13 mouse cellular contexts compared by ENCODE assay signal in genomic region chr5:25005532-25006129, GRCm38 (mm10).
DNase-seq lines count a peak whose midpoint lies in the region; ATAC-seq and TF ChIP-seq lines count a peak whose summit lies in the region.
"Had no signal": no experiment of that assay in that cellular context is flagged by ENCODE, and none has a peak within 500 bp of the region (broad histone marks: within the 10 kb centered on the region; RNA-seq: fewer than 3 reads in every experiment).

No protein-coding gene starts in this region.

- no peaks in the 10 kb centered on the region for H3K36me3 ChIP-seq in lung, embryonic 14.5 days (ENCODE audit: insufficient read depth)
- H3K36me3 ChIP-seq in embryonic facial prominence, embryonic 10.5 days (replicated peaks), result no peaks in the 10 kb centered on the region
- H3K36me3 ChIP-seq in small intestine, adult 2 months (ENCODE audit: control insufficient read depth, insufficient read depth, low read length), result no peaks in the 10 kb centered on the region
- H3K36me3 ChIP-seq: G1E; midbrain, embryonic 12.5 days; neural tube, embryonic 15.5 days had no signal

- peak; percentile 14; the same call in 1 of the 2 replicates for ATAC-seq in lung, embryonic 14.5 days (ENCODE audit: insufficient read depth)
- peak; percentile 49 to 60 for ATAC-seq in hematopoietic stem cell, adult 5-6 weeks (replicated peaks in 1 of 2; ENCODE audit: insufficient read depth in 1 of 2, low FRiP score in 2 of 2, low TSS enrichment in 1 of 2, low read depth in 1 of 2, poor library complexity in 2 of 2, severe bottlenecking in 2 of 2)
- ATAC-seq: forebrain, embryonic 13.5 days; inflammation-experienced regulatory T-cells, adult 6 months had no signal

- H3K4me2 ChIP-seq in lung, embryonic 14.5 days, result no peak overlapping the region
- H3K4me2 ChIP-seq: forebrain, embryonic 13.5 days; midbrain, embryonic 12.5 days; neural tube, embryonic 15.5 days had no signal

- no peak for TF ChIP-seq CTCF in lung, embryonic 14.5 days (IDR thresholded peaks at IDR 0.05; ENCODE audit: low read depth)
- TF ChIP-seq CTCF in small intestine, adult 2 months (IDR thresholded peaks at IDR 0.05; ENCODE audit: extremely low read depth, insufficient read length, insufficient replicate concordance, low read depth, low read length), result no peak

- peaks cover 10% of the 10 kb centered on the region; the same call in 1 of the 2 replicates for H3K4me1 ChIP-seq in lung, embryonic 14.5 days (ENCODE audit: insufficient read depth)
- peaks cover 39% of the 10 kb centered on the region for H3K4me1 ChIP-seq in embryonic facial prominence, embryonic 10.5 days
- H3K4me1 ChIP-seq in small intestine, adult 2 months (ENCODE audit: control insufficient read depth, insufficient read depth, insufficient read length, low read length), result peaks cover 19% of the 10 kb centered on the region

- no peaks in the 10 kb centered on the region for H3K27me3 ChIP-seq in lung, embryonic 14.5 days (ENCODE audit: insufficient read depth, low read length)
- H3K27me3 ChIP-seq in embryonic facial prominence, embryonic 10.5 days (replicated peaks; ENCODE audit: low read depth, poor library complexity, severe bottlenecking), result peaks cover 34% of the 10 kb centered on the region
- H3K27me3 ChIP-seq in small intestine, adult 2 months (ENCODE audit: control insufficient read depth, insufficient read depth, low read length), result no peaks in the 10 kb centered on the region
- H3K27me3 ChIP-seq: forebrain, embryonic 13.5 days; neural tube, embryonic 15.5 days had no signal

- 16% methylated on average over 6 of the region's 6 CpGs for WGBS in lung, embryonic 14.5 days
- 37% methylated on average over 6 of the region's 6 CpGs for WGBS in embryonic facial prominence, embryonic 10.5 days
- 12% methylated on average over 6 of the region's 6 CpGs for WGBS in small intestine, adult 2 months

- TF ChIP-seq POLR2A in small intestine, adult 2 months (IDR thresholded peaks at IDR 0.05; ENCODE audit: low read depth, low read length), result no peak

- DNase-seq in lung, embryonic 14.5 days, result peak; percentile 35
- no peak for DNase-seq in lung, adult 18-20 months
- DNase-seq in embryonic facial prominence, embryonic 10.5 days (ENCODE audit: low spot score), result no peak
- DNase-seq in spleen, postnatal 10 days (ENCODE audit: low spot score in 2 of 2), result no peak
- DNase-seq in left cerebral cortex, adult 9 months (ENCODE audit: low spot score in 2 of 2), result no peak
- DNase-seq: right cerebral cortex, postnatal 25 days had no signal

- H3K27ac ChIP-seq in lung, embryonic 14.5 days (ENCODE audit: low read depth), result no peak overlapping the region
- H3K27ac ChIP-seq in embryonic facial prominence, embryonic 10.5 days (replicated peaks), result 0 out of 2 replicates have a peak overlapping the region, but pooled peaks have one; percentile 8
- H3K27ac ChIP-seq in small intestine, adult 2 months (ENCODE audit: insufficient read depth, low read depth, low read length), result peak overlapping the region; percentile 32; the same call in 1 of the 2 replicates
- H3K27ac ChIP-seq: forebrain, embryonic 13.5 days; midbrain, embryonic 12.5 days; neural tube, embryonic 15.5 days had no signal

- H3K9ac ChIP-seq in lung, embryonic 14.5 days, result no peak overlapping the region
- H3K9ac ChIP-seq: forebrain, embryonic 13.5 days; midbrain, embryonic 12.5 days; neural tube, embryonic 15.5 days had no signal

- no peaks in the 10 kb centered on the region for H3K9me3 ChIP-seq in lung, embryonic 14.5 days (ENCODE audit: low read depth, low read length)
- H3K9me3 ChIP-seq in embryonic facial prominence, embryonic 10.5 days, result no peaks in the 10 kb centered on the region
- H3K9me3 ChIP-seq: forebrain, embryonic 13.5 days; G1E; midbrain, embryonic 12.5 days; neural tube, embryonic 15.5 days had no signal

- no peak overlapping the region for H3K4me3 ChIP-seq in lung, embryonic 14.5 days (ENCODE audit: low read depth, low read length)
- no peak overlapping the region for H3K4me3 ChIP-seq in embryonic facial prominence, embryonic 10.5 days
- H3K4me3 ChIP-seq in small intestine, adult 2 months (ENCODE audit: low read depth, low read length), result no peak overlapping the region
- H3K4me3 ChIP-seq: forebrain, embryonic 13.5 days; midbrain, embryonic 12.5 days; neural tube, embryonic 15.5 days had no signal
